Mouse (Mus musculus) ovary, postnatal 36 days (tissue): ENCODE data around the gene Dgke.
"Not testable (repeated sequence)": the region's sequence is repeated elsewhere in the genome, so short reads cannot be mapped to it uniquely, and the experiment has no call there.

ENCODE experiments used
- DNase-seq: peaks from one replicate; pipeline ENCODE4 v3.0.0; 2022; ENCODE audit warnings: low spot score, mixed read lengths

Gene Dgke

GRCm38 (mm10) chr11:89074783-89075413 lies 8.2 kb upstream of the Dgke start:
- DNase-seq: no peak

DNA sequence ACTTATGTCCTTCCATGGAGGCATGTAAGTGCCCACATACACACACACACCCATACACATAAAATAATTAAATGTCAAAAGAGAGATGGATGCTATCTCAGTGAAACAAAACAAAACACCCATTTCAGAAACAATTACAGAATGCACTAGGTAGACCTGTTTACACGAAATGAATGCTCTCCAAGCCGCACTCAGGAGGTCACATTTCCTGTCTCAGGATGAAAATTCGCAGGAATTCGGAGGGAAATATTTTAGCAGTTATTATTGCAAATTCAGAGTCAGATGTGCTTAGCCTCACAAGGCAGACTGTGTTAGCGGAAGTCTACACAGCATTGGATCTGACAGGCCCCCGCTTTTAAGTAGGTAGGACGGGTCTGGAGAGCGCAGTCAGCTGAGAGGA lies 6.9 kb upstream of the Dgke start, which contains the start of gene Gm525:
Gm525 (plus strand) TSS at position 301 of the 400 bp plus-strand sequence.
- no peak for DNase-seq

- no peak for DNase-seq
Observed at GRCm38 (mm10) chr11:89071522-89071921, 4.9 kb upstream of the Dgke start.

DNA sequence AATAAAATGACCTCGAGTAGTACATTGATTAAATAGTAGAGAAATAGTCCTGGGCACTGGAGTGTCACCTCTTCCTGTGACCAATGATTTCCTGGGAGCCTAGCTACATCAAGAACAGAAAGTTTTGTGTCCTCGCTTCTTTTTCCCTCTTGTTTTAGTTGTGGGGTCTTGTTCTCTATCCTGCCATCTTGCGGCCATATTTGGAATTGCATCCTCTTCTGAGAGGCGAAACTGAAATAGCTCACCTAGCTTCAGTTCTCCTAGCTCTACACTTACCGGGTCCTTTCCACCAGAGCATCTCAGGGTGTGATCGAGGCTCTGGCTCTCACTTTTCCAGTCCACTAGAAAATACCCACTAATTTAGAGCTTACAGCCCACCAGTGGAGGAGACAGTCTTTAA lies 2.7 kb upstream of the Dgke start:
- DNase-seq: peak; percentile 19

DNA sequence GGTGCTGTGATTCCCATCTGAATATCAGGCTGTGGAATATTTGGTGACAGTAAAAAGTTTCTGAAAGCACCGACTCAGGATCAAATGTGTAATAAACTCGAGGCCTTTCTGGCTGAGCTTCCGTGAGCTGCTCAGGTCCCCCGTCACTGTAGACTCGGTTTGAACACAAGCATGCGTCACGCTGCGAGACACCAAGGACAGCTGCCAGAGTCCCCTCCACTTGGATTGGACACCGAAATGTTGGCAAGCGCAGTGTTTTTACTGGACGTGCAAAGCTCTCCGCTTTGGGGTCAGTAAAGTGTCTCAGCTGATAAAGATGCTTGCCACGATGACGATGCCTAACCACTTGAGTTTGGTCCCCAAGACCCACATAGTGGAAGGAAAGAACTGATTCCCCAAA lies 2.0 kb upstream of the Dgke start:
- DNase-seq: no peak

- no peak for DNase-seq
Observed at GRCm38 (mm10) chr11:89067871-89068490, 1.3 kb upstream of the Dgke start.

- no peak for DNase-seq
Observed at GRCm38 (mm10) chr11:89067301-89067822, 712 bp upstream of the Dgke start.

GRCm38 (mm10) chr11:89066126-89066525 lies 524 bp downstream of the Dgke start:
- DNase-seq: no peak

GRCm38 (mm10) chr11:89065297-89065696 lies 1.4 kb downstream of the Dgke start:
- no peak for DNase-seq

DNA sequence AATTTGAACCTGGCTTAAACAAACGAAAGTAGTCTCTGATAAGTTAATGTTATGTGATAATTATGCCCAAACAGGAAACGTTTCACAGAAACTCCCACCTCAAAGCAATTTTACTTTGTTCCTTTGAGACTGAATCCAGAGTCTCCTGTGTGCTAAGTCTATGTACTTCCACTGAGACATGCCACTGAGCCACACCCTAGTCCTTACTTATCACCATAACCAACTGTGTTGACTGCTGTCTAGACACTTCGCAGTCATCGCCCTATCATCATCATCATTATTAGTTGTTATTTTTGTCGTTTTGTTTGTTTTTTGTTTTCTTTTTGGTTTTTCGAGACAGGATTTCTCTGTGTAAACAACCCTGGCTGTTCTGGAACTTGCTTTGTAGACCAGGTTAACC lies 2.3 kb downstream of the Dgke start:
- no peak for DNase-seq

DNA sequence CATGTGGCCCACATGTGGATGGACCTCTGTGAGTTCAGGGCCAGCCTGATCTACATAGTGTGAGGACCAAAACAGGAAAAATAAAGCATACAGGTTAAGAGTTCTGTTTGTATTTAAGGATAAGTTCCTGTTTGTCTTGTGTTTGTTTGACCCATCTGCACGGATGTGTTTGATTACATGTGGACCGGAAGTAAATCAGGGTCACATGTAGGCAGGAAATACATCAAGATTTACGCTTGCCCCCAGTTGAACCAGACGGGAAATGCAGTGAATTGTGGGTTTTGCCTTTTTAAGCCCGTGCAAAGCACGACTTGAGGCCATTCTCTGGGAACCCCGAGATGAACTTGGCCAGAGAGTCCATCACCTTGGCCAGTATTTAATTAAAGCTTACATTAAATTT lies 5.3 kb downstream of the Dgke start:
- no peak for DNase-seq

- DNase-seq: peak; percentile 87
Observed at GRCm38 (mm10) chr11:89060423-89061089, 6.1 kb downstream of the Dgke start.

- no peak for DNase-seq
Observed at GRCm38 (mm10) chr11:89059919-89060422, 6.7 kb downstream of the Dgke start.

GRCm38 (mm10) chr11:89058515-89059270 lies 8.0 kb downstream of the Dgke start:
- DNase-seq: no peak

DNA sequence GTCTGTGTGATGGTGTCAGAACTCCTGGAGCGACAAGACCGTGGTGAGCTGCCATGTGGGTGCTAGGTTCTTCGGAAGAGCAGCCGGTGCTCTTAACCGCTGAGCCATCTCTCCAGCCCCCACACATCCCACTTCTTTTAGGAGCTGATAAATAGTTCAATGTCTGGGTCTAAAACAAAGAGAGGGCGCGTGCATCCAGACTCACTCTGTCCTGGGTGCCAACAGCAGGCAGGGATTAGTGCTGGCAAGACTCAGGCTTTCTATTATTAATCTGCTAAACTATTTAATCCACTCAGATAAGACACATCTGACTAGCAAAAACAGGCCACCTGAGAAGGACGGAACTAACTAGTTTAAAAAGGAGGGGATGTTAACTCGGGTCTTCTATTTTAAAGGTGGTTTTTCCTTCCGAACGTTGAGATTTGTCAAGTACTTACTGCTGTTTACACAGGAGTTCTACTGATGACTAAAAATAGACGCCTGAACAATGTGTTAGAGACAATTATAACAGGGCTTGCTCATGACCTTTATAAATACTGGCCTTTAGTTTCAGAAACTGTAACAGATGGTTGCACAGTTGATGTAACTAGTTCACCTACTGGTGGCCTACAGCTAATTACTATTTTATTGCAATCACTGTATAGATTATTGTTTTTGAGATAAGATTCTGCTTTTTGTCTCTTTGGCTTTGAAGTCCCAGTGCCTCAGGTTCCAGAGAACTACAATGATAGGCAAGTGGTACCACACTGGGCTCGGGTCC lies 10.5 kb downstream of the Dgke start:
- DNase-seq: no peak

DNA sequence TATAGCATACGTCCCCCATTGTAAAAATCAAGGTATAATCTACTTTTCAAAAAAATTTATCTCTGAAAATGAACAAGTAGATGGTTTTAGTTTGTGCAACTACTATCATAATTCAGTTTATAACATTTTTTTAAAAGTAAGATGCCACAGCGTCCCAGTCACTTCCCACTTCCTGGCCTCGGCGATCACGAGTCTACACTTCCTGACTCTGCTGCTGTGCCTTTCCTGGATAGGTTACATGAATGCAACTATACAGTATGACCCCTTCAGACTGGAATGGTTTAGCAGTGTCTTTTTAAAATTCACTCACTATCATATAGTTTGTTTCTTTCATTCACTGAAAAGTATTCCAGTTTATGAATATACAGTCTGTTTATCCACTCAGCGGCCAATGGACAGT lies 14.9 kb downstream of the Dgke start:
- DNase-seq: no peak

DNA sequence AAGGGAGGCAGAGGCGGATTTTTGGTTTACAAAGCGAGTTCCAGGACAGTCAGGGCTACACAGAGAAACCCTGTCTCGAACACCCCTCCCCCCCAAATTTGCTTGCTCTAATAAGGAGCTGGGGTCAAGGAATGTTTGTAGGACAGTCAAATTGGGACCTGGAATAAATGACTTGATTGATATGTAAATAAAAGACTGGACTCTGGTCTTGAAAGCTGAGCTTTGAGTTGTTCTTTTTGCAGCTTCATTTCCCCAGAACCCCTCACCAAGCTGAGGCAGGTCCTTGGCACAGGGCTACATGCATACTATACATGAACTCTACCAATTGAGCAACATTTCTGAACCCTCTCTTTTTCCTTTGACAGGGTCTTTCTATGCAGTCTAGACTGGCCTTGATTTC lies 20.6 kb downstream of the Dgke start:
- no peak for DNase-seq

DNA sequence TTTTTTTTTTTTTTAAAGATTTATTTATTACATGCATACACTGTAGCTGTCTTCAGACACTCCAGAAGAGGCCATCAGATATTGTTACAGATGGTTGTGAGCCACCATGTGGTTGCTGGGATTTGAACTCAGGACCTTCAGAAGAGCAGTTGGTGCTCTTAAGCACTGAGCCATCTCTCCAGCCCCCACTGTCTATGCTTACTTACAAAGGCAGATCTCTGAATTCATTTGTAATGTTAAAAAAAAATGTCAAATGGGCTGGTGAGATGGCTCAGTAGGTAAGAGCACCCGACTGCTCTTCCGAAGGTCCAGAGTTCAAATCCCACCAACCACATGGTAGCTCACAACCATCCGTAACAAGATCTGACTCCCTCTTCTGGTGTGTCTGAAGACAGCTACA lies 21.1 kb downstream of the Dgke start:
- not testable (repeated sequence) for DNase-seq

- DNase-seq: no peak
Observed at GRCm38 (mm10) chr11:89043046-89043445, 23.6 kb downstream of the Dgke start.

- not testable (repeated sequence) for DNase-seq
Observed at GRCm38 (mm10) chr11:89041073-89041472, 25.6 kb downstream of the Dgke start.

- peak; percentile 58 for DNase-seq
Observed at GRCm38 (mm10) chr11:89039325-89039724, 27.3 kb downstream of the Dgke start.
